Mouse (Mus musculus) c-Kit-positive CD71-negative TER-119-negative erythroid progenitor cells, embryonic 14.5 days (primary cell): ENCODE results near the gene Hpd.
"Not testable (repeated sequence)": the region's sequence is repeated elsewhere in the genome, so short reads cannot be mapped to it uniquely, and the experiment has no call there.

Source experiments
- DNase-seq: peaks from one replicate; pipeline ENCODE4 v3.0.0-alpha.2; 2013; ENCODE audit warnings: low read depth

The Hpd gene

GRCm38 (mm10) chr5:123182651-123183050 is at the start of gene Hpd:
Gene Hpd, minus strand, starts transcription at chr5:123182727.
- DNase-seq, result no peak

DNA sequence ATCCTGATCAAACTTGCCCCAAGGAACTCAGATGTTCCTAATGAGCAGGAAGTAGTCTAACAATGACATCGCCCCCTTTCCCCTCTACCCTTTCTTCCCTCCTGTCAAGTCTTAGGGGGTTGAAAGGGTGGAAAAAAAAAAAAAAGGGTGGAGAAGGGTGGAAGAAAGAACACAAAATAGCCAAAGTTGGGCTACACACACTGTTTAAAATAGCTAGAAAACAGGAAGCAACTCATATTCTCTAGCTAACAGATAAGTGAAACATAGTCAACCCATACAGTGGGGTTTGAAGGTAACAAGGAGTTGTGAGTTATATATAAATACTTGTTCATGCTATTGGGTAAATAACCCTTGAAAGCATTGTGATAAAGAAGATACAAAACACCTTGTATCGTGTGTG is 49.7 kb upstream of the Hpd start:
- no peak for DNase-seq

DNA sequence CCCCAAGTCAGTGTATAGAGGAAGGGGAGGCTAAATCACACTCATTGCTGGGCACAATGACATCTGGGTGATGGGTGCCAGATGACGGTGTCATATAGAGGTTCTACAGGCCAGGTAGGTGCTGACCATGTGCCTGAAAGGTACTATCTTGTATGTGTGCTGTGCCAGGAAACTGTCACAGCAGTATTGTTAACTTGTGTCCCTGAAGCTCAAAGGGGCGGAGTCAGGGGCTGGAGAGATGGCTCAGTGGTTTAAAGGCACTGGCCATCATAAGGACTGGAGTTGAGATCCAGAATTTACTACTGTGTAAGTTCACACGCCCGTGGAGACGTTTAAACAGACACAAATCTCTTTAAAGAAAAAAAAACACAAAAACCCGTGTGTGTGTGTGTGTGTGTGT is 46.8 kb upstream of the Hpd start:
- no peak for DNase-seq

GRCm38 (mm10) chr5:123228524-123228922 is 46.0 kb upstream of the Hpd start:
- no peak for DNase-seq

DNA sequence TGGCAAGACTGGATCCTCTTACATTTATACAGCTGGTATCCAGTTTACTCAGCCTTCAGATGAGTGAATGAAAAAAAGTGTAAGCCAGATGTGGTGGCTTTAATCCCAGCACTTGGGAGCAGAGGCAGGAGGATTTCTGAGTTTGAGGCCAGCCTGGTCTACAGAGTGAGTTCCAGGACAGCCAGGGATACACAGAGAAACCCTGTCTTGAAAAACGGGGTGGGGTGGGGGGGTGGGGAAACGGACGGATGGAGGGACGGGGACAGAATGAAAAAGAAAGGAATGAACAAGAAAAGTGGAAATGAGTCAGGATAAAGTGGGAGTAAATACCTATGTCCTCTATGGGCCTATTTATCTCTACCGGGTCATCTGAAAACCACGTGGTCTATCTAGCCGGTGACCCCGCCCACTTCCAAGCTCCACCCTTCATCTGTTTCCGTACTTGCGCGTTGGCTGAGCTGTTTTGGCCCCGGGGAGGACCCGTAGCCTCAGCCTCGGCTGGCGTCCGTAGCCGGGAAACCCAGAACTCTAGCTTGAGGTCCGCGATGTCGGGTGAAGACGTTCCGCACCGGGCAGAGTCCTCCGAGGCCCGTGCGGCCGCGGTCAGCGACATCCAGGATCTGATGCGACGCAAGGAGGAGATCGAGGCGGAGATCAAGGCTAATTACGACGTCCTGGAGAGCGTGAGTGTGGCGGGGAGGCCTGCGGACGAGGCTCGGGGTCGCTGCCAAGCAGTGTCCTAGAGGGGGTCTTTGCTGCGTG is 45.4 kb upstream of the Hpd start:
- peak; percentile 92 for DNase-seq

DNA sequence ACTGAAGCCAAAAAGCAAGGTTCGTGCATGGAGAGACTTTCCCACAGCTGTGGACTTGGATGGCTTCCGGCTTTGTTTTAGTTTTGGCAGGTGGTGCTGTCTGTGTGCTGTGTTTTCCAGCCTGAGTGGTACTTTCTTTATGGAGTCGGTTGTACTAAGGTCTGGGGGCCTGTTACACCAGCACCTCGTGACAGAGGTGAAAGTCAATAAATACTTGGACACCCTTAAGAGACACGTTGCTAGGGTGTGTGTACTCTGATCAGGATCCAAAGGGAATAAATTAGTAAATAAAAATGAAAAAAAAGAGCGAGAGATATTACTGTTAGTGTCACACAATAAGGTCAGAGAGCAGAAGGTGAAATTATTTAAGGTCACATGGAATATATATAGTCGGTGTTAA is 44.3 kb upstream of the Hpd start:
- DNase-seq, result no peak

- not testable (repeated sequence) for DNase-seq
These were observed 41.3 kb upstream of the Hpd start for GRCm38 (mm10) chr5:123223861-123224260.

GRCm38 (mm10) chr5:123223051-123223410 is 40.5 kb upstream of the Hpd start:
- DNase-seq, result no peak

DNA sequence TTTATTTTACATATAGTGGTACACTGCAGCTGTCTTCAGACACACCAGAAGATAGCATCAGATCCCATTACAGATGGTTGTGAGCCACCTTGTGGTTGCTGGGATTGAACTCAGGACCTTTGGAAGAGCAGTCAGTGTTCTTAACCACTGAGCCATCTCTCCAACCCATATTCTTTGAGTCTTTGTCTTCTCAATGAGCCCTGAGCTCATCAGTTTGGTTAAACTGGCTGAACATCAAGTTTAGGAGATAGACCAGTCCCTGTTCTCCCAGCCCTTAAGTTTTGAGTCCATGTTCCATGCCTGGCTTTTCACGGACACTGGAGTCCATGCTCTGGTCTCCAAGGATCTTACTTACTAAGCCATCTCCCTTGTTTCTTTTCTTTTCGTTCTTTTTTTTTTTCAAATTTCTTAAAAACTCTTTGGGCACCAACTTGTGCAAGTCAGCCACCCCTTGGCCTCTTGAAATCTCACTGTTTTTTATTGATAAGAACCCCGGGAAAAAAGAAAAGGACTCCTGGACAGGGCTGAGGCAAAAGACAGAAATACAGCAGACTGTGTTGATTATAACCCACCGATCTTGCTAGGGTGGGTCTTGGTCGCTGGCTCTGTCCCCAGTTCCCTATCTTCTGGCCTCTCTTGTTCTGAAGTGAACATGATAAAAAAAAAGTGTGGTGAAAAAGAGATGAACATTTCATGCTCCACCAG is 40.0 kb upstream of the Hpd start:
- DNase-seq, result not testable (repeated sequence)

GRCm38 (mm10) chr5:123203591-123203990 is 21.1 kb upstream of the Hpd start:
- DNase-seq, result not testable (repeated sequence)

DNA sequence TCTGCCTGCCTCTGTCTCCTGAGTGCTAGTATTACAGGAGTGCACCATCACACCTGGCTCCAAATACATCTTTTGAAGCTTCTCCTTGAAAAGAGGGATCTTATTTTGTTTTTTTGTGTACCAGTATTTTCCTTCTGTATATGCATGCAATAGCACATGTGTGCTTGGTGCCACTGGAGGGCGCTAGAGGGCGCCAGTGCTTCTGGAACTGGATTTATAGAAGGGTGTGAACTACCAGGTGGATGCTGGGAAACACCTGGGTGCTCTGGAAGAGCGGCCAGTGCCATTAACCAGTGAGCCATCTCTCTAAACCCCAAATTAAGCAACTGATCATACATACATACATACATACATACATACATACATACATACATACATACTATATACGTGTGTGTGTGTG is 20.2 kb upstream of the Hpd start:
- DNase-seq, result not testable (repeated sequence)

DNA sequence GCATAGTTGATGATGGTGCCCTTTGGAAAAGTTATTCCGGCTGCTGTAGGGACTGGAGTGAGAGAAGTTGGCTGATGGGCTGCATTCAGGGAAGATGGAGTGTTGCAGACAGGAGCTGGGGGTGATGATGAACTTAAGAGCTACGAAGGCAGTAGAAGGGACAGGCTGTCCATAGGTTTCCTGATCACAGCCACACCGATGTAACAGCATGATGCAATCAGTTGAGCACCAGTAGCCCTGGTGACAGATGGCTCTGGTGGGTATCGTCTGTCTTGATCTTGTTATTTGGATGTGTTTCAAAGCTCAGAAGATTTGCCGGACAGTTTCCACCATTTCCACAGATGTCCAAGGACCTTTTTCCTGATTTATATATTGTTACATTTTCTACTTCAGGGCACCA is 19.5 kb upstream of the Hpd start:
- no peak for DNase-seq

GRCm38 (mm10) chr5:123201523-123201892 is 19.0 kb upstream of the Hpd start:
- DNase-seq, result no peak

GRCm38 (mm10) chr5:123200816-123201522 is 18.4 kb upstream of the Hpd start:
- not testable (repeated sequence) for DNase-seq

DNA sequence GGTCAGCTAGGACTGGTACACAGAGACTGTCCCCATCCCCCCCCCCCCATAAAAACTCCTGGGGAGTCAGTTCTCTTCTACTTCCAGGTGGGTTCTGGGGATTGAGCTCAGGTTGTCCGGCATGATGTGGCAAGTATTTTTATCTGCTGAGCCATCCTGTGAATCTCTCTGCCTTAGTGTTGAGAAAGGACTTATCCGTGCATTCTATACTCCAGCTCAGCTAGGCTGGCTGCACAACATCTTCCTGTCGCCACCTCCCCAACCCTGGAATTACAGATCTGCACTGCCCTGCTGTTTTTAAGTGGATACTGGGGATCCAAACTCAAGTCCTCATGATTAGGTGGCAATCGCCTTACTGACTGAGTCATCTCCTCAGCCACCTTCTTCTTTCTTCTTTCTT is 16.0 kb upstream of the Hpd start:
- DNase-seq, result no peak

DNA sequence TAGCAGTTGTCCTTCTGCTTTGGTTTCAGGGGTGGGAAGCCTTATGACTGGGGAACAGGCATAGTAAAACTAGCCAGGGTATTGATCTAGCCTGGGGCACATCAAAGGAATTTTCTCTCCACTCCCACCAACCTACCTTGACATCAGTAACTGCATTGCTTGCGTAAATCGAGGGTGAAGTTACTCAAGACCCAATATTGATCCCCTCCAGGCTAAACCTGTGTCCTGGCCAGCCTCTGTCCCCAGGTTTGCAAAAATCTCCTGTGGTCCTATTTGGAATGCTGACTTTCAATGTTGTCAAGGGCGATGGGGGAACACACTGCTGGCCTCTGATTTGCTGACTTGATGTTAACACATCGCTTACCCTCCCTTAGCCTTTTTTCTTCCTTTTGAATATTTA is 14.2 kb upstream of the Hpd start:
- no peak for DNase-seq

DNA sequence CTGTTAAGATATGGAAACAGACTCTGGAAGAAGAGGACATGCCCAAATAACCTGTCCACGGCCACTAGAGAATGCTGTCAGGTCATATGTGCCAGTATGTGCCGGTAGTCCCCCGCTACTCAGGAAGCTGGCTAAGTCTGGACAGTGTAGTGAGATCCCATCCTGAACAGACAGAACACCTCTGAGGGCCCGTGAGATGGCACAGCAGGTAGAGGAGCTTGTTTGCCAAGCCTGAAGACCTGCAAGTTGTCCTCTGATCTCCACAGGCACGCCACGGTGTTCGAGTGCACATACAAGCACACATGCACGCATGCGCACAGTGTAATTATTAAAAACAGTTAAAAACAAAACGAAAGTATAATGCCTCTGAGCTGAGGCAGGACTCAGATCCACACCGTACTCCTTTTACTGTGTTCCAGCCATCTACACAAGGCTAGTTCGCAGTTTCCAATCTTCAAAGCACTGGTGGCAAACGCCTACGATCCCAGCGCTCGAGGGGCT is 13.0 kb upstream of the Hpd start:
- DNase-seq, result no peak

- DNase-seq, result no peak
These were observed 12.3 kb upstream of the Hpd start for GRCm38 (mm10) chr5:123194856-123195255.

- DNase-seq, result no peak
These were observed 10.9 kb upstream of the Hpd start for GRCm38 (mm10) chr5:123193436-123193835.

DNA sequence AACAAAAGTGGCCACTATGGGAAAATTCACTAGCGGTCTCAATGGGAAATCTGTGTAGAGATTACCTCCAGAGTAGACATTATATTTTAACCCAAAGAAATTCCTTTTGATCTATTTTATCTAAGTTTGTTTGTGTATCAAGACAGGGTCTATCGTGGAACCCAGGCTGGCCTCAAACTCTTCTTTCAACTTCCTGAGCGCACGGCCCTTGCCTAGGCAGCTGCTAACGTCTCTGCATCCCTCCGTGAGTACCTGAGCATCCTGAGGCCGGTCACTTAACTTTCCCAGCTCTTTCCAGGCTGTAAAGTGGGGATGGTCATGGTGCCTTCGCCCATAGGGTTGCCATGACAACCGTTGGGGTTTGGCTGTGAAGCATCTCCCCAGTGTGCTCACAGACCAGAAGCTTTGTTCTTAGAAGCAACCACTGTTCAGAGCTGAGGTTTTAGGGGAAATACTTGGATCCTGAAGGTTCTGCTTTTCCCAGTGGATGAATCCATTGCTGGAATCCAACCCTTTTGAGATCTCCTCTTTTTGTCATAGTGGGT is 10.2 kb upstream of the Hpd start:
- DNase-seq, result no peak

DNA sequence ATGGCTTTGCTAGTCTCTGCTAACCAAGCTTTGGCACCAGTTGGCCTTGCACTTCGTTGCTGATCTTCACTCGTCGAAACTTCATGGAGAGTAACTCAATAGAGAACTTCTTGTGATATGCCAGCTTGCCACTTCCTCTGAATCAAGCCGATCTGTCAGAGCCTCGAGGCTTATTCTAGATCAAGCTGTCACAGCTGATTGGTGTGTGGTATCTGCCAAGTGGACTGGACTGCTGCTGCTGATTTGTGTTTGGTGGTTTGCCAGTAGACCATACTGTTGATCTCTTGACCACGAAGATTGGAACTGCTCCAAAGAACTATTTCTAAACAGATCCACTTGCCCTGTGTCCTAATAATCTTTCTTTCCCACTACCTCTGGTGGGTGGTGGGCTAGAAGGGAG is 8.9 kb upstream of the Hpd start:
- DNase-seq, result no peak

DNA sequence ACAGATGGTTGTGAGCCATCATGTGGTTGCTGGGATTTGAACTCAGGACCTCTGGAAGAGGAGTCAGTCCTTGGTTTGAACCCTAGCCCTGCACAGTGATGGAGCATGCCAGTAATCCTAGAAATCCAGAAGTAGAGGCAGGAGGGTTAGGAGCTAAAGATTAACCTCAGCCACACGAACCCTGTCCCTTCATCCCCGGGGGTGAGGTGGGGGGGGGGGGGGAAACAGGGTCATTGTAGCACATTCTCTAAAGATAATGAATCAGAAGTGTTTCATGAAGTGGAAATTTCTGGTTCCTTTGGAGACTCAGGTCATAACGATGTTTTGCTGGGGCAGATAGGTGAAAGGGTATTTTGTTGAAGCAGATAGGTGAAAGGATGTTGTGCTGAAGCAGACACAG is 8.4 kb upstream of the Hpd start:
- DNase-seq, result no peak

DNA sequence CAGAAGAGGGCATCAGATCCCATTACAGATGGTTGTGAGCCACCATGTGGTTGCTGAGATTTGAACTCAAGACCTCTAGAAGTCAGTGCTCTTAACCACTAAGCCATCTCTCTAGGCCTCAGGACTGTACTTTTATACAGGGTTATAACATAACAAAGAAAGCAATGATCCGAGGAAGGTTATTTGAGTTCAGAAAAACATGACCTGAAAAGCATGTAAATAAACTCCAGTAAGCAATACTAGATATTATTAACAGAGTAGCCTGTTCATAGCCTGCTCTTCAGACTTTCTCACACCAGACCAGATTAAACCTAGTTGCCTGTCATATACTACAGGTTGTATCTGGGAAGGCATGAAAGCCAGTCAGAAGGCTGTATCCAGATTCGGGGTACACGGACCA is 4.8 kb upstream of the Hpd start:
- DNase-seq, result no peak
